Mouse (Mus musculus) kidney, postnatal 25 days (tissue): ENCODE results near the gene Mcur1.
A peak's percentile ranks its signal among the peaks of the same experiment; 100 is the strongest.

ENCODE experiments used
- DNase-seq, 2 experiments: peaks; one replicate each; pipeline ENCODE4 v3.0.0; 2021; ENCODE audit warnings: mixed read lengths in 2 of 2

Gene Mcur1

GRCm38 (mm10) chr13:43564733-43565132 lies 4.7 kb upstream of the Mcur1 start:
- no peak for DNase-seq

DNA sequence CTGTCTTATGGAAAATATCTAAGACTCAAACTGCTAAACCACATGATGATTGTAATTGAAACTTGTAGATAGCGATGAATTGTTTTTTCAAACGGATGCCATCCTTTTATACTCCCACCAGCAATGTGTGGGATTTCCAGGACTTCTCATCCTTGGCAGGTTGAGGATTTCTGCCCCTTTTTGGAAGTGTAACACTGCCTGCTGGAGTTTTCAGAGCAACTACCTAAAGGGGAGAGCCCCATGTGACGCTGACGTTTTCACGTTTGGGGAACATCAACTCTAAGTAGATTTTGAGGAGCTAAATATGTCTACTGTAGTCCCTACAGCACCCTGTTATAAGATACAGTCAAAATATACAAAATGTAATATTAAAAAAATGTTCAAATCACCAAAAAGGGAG lies 2.7 kb upstream of the Mcur1 start:
- DNase-seq = no peak

- DNase-seq = peak; percentile 78 to 89
Observed at GRCm38 (mm10) chr13:43560458-43561411, 744 bp upstream of the Mcur1 start.

- no peak for DNase-seq
Observed at GRCm38 (mm10) chr13:43558959-43559358, 1.0 kb downstream of the Mcur1 start.

GRCm38 (mm10) chr13:43558357-43558756 lies 1.6 kb downstream of the Mcur1 start:
- peak; percentile 39 to 56 for DNase-seq

- no peak for DNase-seq
Observed at GRCm38 (mm10) chr13:43556913-43557542, 3.0 kb downstream of the Mcur1 start.

DNA sequence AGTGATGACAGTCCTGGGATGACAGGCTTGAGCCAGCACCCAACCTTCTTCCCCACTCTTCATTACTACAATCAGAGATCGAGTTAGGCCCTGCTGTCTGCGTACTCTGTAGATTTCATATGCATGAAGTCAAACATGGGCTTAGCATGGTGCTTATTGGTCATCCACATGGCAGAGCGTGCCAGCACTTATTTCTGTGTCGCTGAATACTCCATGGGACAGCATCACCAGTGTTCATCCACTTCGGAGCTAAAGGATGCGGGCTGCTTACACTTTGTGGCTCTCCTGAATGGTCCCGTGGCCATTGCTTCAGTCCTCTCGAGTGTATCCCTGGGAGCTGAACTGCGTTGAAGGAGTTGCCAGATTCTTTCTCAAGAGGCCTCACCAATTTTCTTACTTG lies 4.7 kb downstream of the Mcur1 start:
- no peak for DNase-seq

DNA sequence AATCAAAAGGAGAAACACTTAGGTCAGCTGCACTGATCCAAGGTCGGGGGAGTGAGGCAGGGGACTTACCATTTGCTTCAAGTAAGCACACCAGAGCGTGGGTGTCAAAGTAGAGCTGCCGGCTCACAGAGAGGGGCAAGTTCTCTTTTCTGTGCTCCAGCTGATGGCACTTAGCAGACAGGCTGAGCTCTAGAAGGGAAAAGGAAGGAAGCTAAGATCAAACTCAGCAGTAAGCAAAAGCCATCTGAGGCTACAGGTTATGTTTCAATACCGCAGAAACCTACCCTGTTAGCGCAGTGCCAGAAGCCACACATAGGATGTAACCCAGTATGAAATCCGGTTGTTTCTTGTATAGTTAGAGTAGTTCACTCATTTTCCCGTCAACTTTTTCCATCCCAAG lies 5.2 kb downstream of the Mcur1 start:
- no peak for DNase-seq

- peak in 1 of 2 experiments; percentile 31 for DNase-seq
Observed at GRCm38 (mm10) chr13:43550676-43551075, 9.3 kb downstream of the Mcur1 start.

GRCm38 (mm10) chr13:43549870-43550269 lies 10.1 kb downstream of the Mcur1 start:
- no peak for DNase-seq

DNA sequence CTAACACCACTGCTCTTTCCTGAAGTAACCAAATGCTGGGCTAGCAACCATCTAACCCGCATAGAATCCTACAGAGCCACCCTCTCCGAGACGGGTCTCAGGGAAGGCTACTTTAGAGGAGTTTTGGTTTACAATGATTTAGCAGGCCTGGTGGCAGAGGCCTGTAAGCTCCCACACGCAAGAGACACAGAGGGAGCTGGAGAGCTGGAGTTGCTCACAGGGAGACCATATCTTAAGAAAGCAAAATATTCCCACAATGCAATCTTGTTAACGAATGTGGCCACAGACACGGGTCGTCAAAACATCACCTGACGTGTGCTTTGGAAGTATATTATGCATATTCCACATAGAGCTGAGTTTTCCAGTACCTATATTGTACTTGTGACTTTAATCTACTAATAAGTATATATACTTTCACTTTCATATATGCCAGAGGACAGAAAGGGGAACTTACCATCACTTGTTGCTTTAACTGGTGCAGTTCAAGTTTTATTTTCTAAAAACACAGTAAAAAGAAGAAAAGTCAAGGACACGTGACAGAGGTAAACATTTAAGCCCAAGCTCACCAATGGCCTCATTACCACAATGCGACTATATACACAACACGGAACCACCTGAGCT lies 10.8 kb downstream of the Mcur1 start:
- DNase-seq = no peak

GRCm38 (mm10) chr13:43548617-43549016 lies 11.4 kb downstream of the Mcur1 start:
- peak; percentile 68 to 90 for DNase-seq

- peak; percentile 89 to 90 for DNase-seq
Observed at GRCm38 (mm10) chr13:43546861-43547260, 13.1 kb downstream of the Mcur1 start.

DNA sequence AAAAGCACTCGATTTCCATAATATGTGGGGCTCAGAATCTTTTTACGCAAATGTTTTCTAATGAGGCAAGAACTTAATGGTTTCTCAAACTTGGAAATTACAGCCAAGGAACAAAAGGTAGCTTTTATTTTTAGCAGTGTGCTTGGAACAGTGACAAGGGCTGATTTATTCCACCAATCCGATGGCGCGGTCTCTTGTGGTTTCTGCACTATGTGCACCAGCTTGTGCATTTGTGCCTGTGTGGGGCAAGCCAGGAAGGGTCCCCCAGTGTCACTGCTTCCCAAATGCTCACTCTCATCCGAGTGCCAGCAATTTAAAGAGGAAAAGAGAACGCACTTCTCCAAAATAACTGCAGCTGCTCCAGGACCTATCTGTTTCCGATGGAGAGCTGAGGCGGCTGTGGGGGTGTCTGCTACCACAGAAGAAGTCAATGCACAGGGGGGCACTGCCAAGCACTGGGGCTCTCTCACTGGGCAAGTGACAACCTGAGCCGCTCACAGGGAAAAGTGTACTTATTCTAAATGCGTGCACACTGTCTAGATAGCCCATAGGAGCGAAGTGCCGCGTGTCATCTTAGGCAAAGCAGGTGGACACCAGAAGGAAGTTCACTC lies 19.7 kb downstream of the Mcur1 start:
- DNase-seq = no peak

DNA sequence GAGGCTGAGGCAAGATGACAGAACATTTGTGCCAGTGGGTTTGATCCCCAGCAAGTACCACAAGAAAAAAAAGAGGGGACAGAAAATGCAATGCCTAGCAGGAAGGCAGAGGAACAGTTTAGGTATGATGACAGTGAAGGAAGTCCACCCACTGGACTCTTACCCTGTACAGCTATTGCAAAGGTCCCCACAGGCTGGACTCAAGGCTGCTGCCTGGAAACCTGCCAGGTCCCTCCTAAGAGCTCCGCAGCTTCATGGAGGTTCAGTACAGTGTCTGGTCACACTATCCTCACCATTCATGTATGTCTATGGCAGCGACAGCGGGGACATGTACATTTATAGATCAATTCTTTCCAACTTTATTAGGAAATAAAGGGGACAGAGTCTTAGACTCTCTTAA lies 20.6 kb downstream of the Mcur1 start:
- DNase-seq = peak; percentile 83 to 89

DNA sequence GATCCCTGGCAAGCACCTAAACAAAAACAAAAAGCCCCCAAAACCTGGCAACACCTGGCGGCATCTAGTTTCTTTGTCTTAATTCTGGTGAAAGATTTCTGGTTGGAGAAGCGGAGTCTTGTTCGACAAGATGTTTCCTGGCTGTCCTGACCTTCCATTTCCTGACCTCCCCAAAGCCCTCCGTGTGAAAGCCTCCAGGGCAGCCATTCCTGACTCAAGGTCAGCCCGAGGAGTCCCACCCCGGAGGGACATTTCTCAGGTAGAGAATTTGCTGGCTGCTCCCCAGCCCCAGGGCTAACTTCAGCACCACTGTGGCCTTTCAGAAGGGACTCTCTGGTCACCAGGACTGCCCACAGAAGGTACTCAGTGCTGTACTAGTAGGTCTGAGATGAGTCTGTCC lies 22.1 kb downstream of the Mcur1 start:
- no peak for DNase-seq

- DNase-seq = no peak
Observed at GRCm38 (mm10) chr13:43534015-43534414, 26.0 kb downstream of the Mcur1 start.

DNA sequence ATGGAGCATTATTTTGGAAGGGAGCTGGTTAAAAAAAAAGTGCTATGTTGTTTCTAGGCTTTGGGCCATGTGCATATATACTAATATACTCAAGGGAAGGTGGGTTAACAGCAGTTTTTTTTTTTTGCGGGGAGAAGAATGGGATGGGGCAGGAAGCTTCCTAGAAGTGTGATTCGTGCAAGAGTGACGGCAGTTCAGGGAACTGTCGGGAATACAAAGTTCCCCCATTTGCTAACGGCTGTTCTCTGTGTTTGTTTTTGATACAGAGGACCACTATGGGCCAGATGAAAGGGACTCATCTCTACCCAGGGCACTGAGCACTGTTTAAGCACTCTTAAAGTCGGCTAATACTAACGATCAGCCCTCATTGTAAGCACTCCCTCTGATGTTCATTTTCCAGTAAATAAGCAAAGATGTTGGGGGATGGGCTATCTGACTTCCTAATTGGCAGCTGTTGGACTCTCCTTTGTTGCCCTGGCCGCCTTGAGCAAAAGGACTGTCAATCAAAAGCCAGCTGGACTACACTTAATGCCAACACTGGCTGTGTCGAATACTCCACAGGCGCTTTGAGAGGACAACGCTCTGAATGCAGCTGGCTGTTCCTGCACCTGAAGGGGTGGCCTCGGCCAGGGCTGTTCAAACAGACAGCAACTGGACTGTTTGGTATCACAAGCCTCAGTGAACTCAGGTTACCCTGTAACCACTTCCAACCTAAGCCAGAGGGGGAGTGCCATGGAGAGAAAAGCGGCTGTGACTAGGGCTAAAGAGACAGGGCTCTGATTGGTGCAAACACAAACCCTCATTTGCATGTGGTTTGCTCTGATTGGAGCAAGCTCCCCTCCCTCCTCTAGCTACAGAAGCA lies 28.9 kb downstream of the Mcur1 start:
- peak; percentile 71 to 84 for DNase-seq

- no peak for DNase-seq
Observed at GRCm38 (mm10) chr13:43530129-43530831, 29.7 kb downstream of the Mcur1 start.

GRCm38 (mm10) chr13:43526289-43526688 lies 33.7 kb downstream of the Mcur1 start:
- no peak for DNase-seq

GRCm38 (mm10) chr13:43525363-43526134 lies 34.4 kb downstream of the Mcur1 start:
- DNase-seq = no peak
